Mouse (Mus musculus) brain, adult 2 months (tissue): Measurements from ENCODE around the gene Gstp2.
A peak's percentile ranks its signal among the peaks of the same experiment; 100 is the strongest.

Experiments
- DNase-seq: peaks from one replicate; pipeline ENCODE4 v3.0.0; 2011; ENCODE audit warnings: low read depth, low spot score

The Gstp2 gene

DNA sequence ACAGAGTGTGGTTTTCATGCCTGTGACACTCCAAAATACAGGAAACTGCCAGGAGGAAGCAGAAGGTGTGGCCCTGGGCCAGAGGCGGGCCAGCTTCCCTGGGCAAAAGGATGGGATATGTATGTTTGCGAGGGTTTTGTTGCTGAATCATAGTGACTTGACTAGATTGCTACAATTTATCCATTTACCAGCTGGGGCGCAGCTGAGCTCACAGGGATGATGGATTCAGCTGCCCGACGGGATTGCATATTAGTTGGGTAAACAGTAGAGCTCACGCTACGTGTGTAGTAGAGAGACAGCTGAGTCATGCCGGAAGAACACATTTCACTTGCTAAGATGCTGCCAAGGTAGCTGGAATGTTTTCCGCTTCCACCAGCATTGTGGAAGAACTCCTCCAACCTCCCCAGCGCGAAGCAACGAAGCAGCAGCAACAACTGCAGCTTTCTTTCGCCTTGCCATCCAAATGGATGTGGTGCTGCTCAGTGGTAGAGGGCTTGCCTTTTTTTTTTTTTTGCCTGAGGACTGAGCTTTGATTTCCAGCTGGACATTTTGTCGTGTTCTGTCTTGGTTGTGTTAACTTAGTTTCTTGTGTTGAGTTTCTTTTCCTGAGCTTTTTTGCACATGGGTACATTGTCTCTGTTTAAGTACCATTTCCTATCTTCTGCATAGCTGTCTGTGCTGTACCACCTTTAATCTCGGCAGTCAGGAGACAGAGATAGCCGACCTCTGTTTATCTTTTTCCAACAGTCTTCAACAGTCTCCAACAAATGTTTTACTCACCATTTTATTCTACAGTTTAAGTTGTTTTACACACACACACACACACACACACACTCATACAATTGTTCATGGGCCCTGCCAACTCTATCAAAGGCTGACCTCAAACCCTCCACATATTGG lies at the start of gene Gstp2:
Gene Gstp2, minus strand, starts transcription at position 58 of the 900 bp plus-strand sequence.
- peak; percentile 97 for DNase-seq

GRCm38 (mm10) chr19:4094774-4095303 lies 49.0 kb upstream of the Gstp2 start:
- no peak for DNase-seq

GRCm38 (mm10) chr19:4094348-4094747 lies 48.5 kb upstream of the Gstp2 start:
- no peak for DNase-seq

DNA sequence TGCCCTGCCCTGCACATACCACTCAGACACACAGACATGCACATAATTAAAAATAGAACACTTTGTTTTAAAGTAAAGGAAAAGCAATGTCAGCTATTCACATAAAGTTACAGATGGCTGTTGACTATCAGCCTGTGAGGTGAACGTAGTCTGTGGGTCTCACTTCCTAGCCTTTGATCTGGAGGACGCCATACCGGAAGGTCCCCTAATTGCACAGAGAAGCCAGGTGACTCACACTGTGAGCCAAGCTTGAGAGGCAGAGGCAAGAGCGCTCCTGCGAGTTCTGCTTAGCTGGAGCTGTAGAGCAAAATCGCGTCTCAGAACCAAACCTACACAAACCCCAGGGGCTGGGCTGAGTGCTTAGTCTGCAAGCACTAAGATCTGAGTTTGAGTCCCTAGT lies 47.9 kb upstream of the Gstp2 start:
- DNase-seq: peak; percentile 45

DNA sequence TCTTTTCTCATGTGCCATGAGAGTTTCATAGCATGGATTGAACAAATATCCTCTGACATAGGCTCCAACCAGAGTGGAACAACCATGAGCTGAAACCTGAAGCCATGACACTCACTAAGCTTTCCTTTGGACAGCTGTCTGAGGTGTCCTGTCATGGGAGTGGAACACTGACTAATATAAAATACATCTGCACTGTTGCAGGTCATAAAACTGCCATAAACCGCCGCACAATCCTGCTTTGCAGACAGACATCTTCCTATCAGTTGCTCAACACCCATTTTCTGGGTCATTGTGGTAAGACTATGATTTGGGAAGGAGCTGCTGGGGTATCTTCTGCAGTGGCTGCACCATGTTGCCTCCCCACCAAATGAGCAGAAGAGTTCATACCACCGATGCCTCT lies 46.9 kb upstream of the Gstp2 start:
- DNase-seq: no peak

DNA sequence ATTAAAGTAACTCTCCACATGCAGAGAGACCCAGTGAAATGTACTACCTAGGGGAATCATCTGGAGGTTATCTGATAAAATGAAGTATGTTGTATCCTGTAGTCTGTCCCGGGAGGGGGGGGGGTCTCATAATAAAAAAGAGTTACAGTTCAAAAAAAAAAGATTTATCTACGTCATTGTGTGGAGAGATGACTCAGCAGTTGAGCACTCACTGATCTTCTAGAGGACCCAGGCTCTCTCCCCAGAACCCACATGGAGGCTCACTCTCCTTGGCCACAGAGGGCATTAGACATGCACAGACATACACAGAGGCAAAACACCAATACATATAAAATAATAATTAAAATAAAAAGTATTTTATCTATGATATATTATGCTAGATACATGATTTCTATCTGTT lies 45.6 kb upstream of the Gstp2 start:
- no peak for DNase-seq

DNA sequence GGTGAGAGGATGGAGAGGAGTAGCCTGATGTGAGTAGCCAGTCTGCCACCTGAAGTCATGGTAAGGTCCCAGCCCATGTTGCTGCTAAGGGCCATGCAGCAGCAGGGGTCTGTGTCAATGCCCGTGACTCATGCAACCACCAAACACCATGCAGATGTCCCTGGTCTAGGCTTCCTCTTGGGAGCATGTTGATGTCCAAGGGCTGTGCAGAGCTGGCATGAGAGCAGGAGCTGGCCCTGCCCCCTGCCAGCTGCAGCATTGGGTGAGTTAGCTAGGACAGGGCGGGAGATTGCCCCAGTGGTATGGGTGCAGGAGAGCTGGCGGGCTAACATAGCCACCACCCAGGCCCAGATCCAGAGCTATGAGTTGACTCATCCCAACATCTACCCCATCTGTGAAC lies 44.6 kb upstream of the Gstp2 start:
- no peak for DNase-seq

DNA sequence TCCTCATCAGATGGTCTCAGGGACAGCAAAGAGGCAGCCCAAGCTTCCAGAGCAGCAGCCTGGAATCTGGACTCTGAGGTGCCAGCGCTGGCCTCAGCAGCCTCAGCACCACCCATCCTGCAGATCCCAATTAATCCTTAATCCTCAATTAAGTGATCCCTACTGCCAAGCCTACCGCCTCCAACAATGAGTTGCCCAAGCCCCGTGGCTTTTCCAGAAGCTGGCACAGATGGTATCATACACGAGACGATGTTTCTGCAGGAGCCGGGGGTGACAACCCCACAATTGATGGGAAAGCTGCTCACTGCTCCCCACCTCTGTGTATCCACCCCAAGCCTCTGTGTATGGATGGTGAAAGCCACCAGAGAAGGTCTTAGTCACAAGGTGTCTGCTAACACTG lies 43.3 kb upstream of the Gstp2 start:
- no peak for DNase-seq

DNA sequence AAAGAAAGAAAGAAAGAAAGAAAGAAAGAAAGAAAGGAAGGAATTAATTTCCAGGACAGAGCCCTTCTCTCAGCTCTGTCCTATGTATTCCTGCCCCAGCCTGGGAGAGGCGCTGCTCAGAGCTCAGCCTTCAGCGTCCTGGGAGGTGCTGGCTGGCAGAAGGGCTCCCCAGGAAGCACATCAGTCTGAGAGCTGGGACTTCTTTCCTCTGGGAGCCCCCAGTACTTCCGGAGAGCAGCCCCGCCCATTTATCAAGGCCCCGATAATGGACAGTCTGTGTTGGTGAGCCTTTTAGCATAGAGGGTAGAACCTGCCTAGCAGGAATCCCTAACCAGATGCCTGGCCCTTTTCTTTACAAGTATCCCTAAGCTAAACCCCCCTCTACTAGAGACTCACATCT lies 42.3 kb upstream of the Gstp2 start:
- no peak for DNase-seq

DNA sequence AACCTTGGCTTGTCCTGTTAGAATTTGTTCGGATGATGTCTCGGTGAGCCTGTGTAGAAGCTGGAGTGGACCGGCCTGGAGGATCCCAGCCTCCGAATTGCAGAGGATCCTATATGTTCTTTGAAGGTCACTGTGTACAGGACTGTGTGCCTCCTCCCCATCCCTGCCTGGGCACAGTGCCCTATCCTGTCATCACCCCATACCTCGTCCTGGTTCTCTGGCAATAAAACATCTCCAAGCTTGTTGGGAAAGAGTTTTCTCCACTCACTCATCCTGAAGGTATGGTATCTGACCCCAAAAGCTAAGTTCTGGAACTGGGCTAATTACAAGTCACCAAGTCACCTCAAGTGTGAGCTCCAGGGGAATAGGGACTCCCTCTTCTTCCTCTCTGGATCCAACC lies 41.3 kb upstream of the Gstp2 start:
- DNase-seq: no peak

DNA sequence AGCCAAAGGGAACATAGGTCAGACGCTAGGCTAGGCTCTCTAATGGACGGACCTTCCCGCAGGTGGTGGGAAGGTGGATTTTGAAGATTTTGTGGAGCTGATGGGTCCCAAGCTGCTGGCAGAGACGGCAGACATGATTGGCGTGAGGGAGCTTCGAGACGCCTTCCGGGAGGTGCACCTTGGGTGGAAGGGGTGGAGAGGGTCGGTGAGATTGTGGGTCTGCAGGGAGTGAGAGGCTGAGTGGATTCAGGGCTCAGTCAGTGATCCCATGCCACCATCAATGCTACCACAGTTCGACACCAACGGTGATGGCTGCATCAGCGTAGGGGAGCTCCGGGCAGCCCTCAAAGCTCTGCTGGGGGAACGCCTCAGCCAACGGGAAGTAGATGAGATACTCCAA lies 40.3 kb upstream of the Gstp2 start:
- no peak for DNase-seq

GRCm38 (mm10) chr19:4084984-4085383 lies 39.2 kb upstream of the Gstp2 start:
- peak; percentile 67 for DNase-seq

DNA sequence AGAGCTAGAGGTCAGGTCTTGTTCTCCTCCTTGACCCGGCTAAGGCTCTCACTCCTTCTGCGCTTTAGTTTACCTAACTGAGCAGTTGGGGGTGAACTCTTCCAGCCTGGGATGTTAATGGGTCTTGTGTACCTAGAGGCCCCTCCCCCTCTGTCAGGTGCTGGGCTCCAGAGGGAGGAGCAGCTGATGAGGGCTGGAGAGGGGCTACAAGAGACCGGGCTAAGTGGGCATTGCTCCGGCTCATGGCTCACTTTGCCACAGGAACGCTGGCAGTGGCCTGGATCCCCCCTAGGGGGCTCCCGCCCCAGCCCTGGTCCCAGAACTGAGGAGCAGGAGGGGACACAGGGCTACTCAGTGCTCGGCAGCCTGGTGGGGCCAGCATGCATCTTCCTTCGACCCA lies 38.0 kb upstream of the Gstp2 start:
- no peak for DNase-seq

DNA sequence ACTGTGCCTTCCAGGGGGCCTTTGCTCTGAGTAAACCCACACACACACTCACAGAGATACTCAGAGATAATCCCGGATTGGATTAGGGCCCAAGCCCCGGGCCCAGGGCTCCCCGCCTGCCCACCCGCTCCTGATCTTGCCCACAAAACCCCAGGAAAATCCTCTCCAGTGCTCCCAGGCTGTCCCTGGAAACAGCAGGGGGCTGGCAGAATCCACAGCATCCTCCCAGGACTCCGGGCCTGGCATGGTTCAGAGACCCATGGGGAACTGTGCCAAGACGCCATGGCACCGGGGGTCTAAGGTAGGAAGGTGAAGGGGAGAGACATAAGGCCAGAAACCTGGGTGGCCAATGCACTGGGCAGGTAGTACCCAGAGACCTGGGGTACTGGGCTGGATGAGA lies 37.5 kb upstream of the Gstp2 start:
- no peak for DNase-seq

DNA sequence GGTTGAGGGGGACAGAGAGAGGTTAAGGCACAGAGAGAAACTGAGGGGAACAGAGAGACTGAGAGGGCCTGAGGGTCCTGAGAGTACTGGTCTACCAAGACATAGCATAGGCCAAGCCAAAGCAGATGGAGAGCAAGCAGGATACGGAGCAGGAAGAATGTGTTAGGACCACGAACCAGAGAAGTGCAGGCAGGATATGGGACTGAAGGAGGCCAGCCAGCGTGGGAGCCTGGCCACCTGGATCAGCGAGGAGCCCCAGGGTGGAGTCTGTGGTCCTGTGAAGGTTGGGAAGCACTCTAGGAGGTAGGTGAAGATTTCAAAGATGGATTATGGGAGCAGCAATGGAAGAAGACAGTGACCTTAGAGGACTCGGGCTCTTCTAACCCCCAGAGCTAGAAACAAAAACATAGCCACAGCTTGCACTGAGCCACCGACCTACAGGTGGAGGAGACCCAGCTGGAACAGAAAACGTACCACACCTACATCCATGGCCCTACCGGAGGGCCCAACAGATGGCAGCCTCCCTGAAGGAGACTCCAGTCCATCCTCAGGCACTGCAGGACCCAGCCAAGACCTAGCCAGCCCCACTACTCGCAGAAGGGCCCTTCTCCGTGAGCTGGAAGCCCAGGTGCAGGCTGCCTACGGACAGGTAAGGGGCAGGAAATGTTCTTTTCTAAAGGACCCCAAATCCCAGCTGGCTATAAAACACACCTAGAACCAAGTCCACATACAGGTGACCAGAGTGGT lies 36.6 kb upstream of the Gstp2 start:
- DNase-seq: peak; percentile 76

DNA sequence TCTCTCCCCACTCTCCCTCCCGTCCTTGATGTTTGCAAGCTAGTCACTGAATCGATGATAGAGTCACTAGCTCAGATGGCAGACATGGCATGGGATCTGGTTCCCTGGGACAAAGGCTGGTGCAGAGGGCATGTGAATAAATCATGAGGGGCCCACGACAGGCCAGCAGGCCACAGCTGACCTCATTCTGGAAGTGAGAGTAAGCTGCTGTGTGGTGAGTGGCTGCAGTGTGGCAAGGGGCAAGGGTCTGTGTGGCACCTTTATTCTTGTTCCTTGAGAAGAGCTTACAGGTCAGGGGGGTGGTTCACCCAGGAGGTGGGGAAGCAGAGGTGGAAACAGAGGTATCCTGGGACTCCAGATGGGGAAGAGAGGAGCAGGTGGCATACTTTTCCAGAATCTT lies 35.6 kb upstream of the Gstp2 start, which contains the start of gene Cabp2:
Gene Cabp2, plus strand, starts transcription at position 185 of the 400 bp plus-strand sequence.
- no peak for DNase-seq

GRCm38 (mm10) chr19:4080511-4081009 lies 34.7 kb upstream of the Gstp2 start:
- peak; percentile 98 for DNase-seq

GRCm38 (mm10) chr19:4079594-4079993 lies 33.8 kb upstream of the Gstp2 start:
- no peak for DNase-seq

DNA sequence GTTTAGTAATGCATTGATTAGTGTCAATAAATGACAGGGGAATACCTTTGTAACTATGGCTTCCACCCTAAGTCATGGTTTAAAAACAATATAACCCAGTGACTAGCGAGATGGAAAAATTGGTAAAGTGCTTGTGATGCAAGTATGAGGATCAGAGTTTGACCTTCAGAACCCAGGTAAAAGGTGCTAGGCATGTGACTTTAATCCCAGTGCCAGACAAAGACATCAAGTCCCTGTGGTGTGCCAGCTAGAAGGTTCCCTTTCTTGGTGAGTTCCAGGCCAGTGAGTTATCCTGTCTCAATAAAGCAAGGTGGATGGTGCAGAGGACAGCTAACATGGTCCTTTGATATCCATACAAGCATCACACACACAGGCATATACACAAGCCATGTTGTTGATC lies 29.7 kb upstream of the Gstp2 start:
- DNase-seq: no peak

DNA sequence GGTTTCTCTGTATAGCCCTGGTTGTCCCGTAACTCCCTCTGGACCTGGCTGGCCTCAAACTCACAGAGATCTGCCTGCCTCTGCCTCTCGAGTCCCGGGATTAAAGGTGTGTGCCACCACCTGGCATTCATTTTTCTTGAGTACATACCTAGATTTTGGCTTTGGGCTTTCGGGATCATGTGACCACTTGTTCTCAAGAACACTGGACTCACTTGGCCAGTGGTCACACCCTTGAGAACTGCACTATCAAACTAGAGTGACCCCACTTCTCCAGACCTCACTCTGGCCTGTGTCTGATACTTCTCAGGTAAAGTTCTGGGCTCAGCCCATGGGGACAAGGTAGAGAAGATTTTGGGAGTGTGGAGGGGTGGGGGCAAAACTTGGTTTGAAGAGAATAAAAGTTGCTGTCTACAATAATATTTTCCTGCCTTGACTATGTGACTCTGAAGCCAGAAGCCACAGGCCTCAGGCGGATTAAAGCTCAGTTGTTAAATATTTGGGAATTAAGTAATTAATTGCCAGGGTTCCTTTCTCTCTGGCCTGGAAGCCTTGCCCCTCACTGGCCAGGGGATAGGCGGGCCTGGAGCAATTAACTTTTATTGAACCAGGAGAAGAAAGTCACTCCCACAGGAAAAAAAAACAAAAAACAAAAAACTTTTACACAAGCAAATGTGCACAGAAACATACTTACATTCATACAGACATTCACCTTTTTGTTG lies 27.0 kb upstream of the Gstp2 start:
- no peak for DNase-seq

GRCm38 (mm10) chr19:4071406-4071805 lies 25.6 kb upstream of the Gstp2 start:
- peak; percentile 39 for DNase-seq

DNA sequence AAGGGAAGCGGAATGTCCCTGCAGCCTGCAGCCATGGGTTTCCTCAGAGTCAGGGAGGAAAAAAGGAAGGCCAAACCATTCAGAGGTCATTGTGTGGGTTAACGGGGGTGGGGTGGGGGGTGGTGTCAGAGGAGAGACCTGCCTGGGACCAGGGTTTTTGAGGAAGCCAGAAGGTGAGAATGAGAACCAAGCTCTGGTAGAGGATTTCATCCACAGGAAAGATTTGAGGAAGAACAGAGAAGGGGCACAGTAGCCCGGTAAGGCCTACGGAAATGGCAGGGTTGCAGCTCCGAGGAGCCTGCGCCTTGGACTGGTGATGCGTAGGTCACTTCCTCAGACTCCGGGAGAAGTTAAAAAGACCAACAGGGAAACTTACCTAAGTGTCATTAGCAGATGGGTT lies 24.9 kb upstream of the Gstp2 start:
- no peak for DNase-seq
